Mouse (Mus musculus): ENCODE measurements around the gene Rab5if. TPM values are rescaled to one million over a fixed set of nuclear protein-coding genes. Genes with fewer than 3 reads are reported as not detected.
A peak's percentile ranks its signal among the peaks of the same experiment; 100 is the strongest.

Rab5if gene
- polyA plus RNA-seq, 1 experiment from 2014 or later: 181 TPM

- Histone ChIP-seq H3K27me3 (replicated peaks; ENCODE audit: control insufficient read depth, insufficient read depth, low read length) (no peaks in the 10 kb centered on the region), H3K4me3 (ENCODE audit: low read depth, low read length) (no peak overlapping the region), H3K4me2 (ENCODE audit: low read depth, low read length) (no peak overlapping the region), H3K4me1 (ENCODE audit: control insufficient read depth, insufficient read depth, low read length) (peaks cover 12% of the 10 kb centered on the region), H3K27ac (replicated peaks; ENCODE audit: low read depth, low read length) (peak overlapping the region; percentile 39), H3K36me3 (ENCODE audit: control insufficient read depth, insufficient read depth, low read length) (peaks cover 40% of the 10 kb centered on the region), H3K9ac (ENCODE audit: low read depth, low read length) (no peak overlapping the region), H3K9me3 (ENCODE audit: control insufficient read depth, low read length) (no peaks in the 10 kb centered on the region)
- no peak for ATAC-seq (ENCODE audit: low read depth)
- WGBS: 57% methylated on average over 7 of the region's 7 CpGs
- peak; percentile 33 for DNase-seq (ENCODE audit: low spot score)
Observed at GRCm38 (mm10) chr2:156858671-156859070, 4.3 kb upstream of the Rab5if start.

DNA sequence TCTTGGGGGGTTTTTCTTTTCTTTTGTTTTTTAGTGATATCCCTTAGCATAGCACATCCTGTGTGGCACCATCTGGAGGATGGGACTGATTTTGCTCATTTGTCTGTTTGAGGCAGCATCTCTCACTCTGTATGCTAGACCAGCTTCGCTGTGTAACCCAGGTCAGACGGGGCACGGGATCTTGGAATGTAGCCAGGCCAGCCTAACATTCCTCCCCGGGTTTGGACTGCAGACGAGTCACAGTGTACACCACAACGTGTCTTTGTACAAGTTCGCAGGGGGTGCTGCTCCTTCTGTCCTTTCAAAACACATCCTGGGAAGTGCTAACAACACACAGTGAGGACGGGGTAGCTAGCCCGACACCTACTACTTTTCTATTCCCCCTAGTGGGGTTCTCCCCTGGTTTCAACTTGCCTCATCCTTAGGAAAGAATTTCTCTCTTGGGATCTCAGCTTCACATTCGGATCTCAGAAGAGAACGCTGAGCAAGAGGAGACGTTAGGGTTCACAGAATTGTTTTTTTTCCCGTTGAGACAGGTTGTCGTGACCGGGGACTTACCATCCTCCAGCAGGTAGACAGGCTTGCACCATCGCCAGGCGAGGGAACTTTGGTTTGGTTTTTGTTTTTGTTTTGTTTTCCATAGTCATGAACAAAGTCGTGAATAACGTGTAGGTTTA lies 749 bp upstream of the Rab5if start:
- H3K4me3 ChIP-seq (ENCODE audit: low read depth, low read length): peak overlapping the region; percentile 69
- H3K4me1 ChIP-seq (ENCODE audit: control insufficient read depth, insufficient read depth, low read length): peaks cover 12% of the 10 kb centered on the region
- no peaks in the 10 kb centered on the region for H3K9me3 ChIP-seq (ENCODE audit: control insufficient read depth, low read length)
- peak overlapping the region; percentile 93 for H3K27ac ChIP-seq (replicated peaks; ENCODE audit: low read depth, low read length)
- H3K9ac ChIP-seq (ENCODE audit: low read depth, low read length): peak overlapping the region; percentile 82
- peak overlapping the region; percentile 72 for H3K4me2 ChIP-seq (ENCODE audit: low read depth, low read length)
- 0% methylated on average over 19 of the region's 19 CpGs for WGBS
- no peaks in the 10 kb centered on the region for H3K27me3 ChIP-seq (replicated peaks; ENCODE audit: control insufficient read depth, insufficient read depth, low read length)
- peak; percentile 27 for DNase-seq (ENCODE audit: low spot score)
- ATAC-seq (ENCODE audit: low read depth): no peak
- H3K36me3 ChIP-seq (ENCODE audit: control insufficient read depth, insufficient read depth, low read length): peaks cover 36% of the 10 kb centered on the region

DNA sequence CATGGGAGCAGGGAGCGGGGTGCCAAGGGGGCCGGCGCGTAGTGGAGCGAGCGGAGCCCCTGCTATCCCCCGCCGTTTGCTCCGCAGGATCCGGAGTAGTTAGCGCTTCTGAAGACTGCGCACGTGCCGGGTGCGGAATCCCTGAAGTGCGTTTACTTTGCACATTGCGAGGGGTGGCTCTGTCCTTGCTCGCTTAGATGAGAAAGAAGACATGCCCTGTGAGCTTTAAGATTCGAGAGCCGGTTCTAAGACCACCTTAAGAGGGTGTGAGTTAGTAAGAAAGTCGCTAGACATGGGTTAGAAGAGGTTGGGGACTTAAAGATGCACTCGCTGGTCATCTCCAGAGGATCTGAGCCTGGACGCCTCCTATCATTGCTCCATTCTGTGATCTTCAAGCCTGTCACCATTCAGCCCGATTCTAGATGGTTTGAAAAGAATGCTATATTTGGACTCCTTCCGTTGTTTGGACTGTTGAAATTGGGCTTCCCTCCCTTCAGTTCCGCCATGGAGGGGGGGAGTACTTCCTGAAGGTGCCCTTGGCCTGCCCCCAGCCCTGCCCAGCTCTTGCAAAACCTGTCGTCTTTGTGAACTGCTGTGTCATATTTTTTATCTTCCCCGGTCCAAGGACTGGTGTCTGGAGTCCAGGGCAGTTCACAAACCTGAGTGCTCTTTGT lies 696 bp downstream of the Rab5if start:
- Histone ChIP-seq H3K27me3 (replicated peaks; ENCODE audit: control insufficient read depth, insufficient read depth, low read length) (no peaks in the 10 kb centered on the region), H3K9me3 (ENCODE audit: control insufficient read depth, low read length) (no peaks in the 10 kb centered on the region), H3K36me3 (ENCODE audit: control insufficient read depth, insufficient read depth, low read length) (peaks cover 38% of the 10 kb centered on the region; the same call in 1 of the 2 replicates), H3K4me1 (ENCODE audit: control insufficient read depth, insufficient read depth, low read length) (peaks cover 5% of the 10 kb centered on the region; the same call in 1 of the 2 replicates), H3K9ac (ENCODE audit: low read depth, low read length) (peak overlapping the region; percentile 82), H3K4me3 (ENCODE audit: low read depth, low read length) (peak overlapping the region; percentile 69), H3K27ac (replicated peaks; ENCODE audit: low read depth, low read length) (peak overlapping the region; percentile 76), H3K4me2 (ENCODE audit: low read depth, low read length) (peak overlapping the region; percentile 79)
- 2% methylated on average over 22 of the region's 28 CpGs for WGBS
- no peak for DNase-seq (ENCODE audit: low spot score)
- no peak; the same call in 1 of the 2 replicates for ATAC-seq (ENCODE audit: low read depth)

DNA sequence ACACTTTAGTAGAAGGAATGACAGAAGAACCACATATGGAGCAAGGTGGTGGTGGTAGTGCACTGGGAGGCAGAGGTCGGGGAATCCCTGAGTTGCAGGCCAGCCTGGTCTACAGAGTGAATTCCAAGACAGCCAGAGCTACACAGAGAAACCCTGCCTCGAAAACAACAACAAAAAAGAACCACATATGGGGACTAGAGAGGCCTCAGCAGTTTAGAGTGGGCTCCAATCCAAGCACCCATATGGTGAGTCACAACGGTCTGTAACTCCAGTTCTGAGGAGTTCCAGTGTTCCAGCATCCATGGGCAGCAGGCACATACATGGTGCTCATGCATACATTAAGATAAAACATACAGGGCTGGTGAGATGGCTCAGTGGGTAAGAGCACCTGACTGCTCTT lies 1.6 kb downstream of the Rab5if start:
- H3K9me3 ChIP-seq (ENCODE audit: control insufficient read depth, low read length): no peaks in the 10 kb centered on the region
- H3K27ac ChIP-seq (replicated peaks; ENCODE audit: low read depth, low read length): no peak overlapping the region
- peaks cover 5% of the 10 kb centered on the region; the same call in 1 of the 2 replicates for H3K4me1 ChIP-seq (ENCODE audit: control insufficient read depth, insufficient read depth, low read length)
- no peak for ATAC-seq (ENCODE audit: low read depth)
- WGBS: 77% methylated on average over 3 of the region's 3 CpGs
- H3K4me3 ChIP-seq (ENCODE audit: low read depth, low read length): peak overlapping the region; percentile 69; the same call in 1 of the 2 replicates
- DNase-seq (ENCODE audit: low spot score): no peak
- peaks cover 44% of the 10 kb centered on the region for H3K36me3 ChIP-seq (ENCODE audit: control insufficient read depth, insufficient read depth, low read length)
- H3K27me3 ChIP-seq (replicated peaks; ENCODE audit: control insufficient read depth, insufficient read depth, low read length): no peaks in the 10 kb centered on the region
- H3K4me2 ChIP-seq (ENCODE audit: low read depth, low read length): peak overlapping the region; percentile 79
- peak overlapping the region; percentile 82; the same call in 1 of the 2 replicates for H3K9ac ChIP-seq (ENCODE audit: low read depth, low read length)

- Histone ChIP-seq H3K9me3 (ENCODE audit: control insufficient read depth, low read length) (no peaks in the 10 kb centered on the region), H3K27me3 (replicated peaks; ENCODE audit: control insufficient read depth, insufficient read depth, low read length) (no peaks in the 10 kb centered on the region), H3K27ac (replicated peaks; ENCODE audit: low read depth, low read length) (no peak overlapping the region), H3K4me2 (ENCODE audit: low read depth, low read length) (no peak overlapping the region), H3K4me1 (ENCODE audit: control insufficient read depth, insufficient read depth, low read length) (no peaks in the 10 kb centered on the region), H3K36me3 (ENCODE audit: control insufficient read depth, insufficient read depth, low read length) (peaks cover 84% of the 10 kb centered on the region), H3K4me3 (ENCODE audit: low read depth, low read length) (no peak overlapping the region), H3K9ac (ENCODE audit: low read depth, low read length) (no peak overlapping the region)
- WGBS: 82% methylated on average over 8 of the region's 8 CpGs
- DNase-seq (ENCODE audit: low spot score) (no peak), ATAC-seq (ENCODE audit: low read depth) (no peak)
Observed at GRCm38 (mm10) chr2:156868994-156869393, 6.1 kb downstream of the Rab5if start.

DNA sequence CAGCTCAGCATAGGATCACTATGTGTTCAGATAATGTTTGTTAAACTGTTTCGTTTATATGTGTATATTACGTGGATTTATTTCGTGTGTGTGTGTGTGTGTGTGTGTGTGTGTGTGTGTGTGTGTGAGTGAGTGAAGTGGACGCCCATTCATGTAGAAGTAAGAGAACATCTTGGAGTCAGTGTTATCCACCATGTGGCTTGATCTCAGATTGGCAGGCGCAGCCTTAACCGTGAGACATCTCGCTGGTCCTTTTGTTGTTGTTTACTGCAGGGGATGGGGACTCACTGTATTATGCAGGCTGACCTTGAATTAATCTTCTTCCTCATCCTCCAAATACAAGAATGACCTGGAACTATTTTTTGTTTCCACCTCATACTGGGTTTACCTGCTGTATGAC lies 6.6 kb downstream of the Rab5if start:
- H3K36me3 ChIP-seq (ENCODE audit: control insufficient read depth, insufficient read depth, low read length): peaks cover 89% of the 10 kb centered on the region
- H3K4me3 ChIP-seq (ENCODE audit: low read depth, low read length): no peak overlapping the region
- no peaks in the 10 kb centered on the region for H3K9me3 ChIP-seq (ENCODE audit: control insufficient read depth, low read length)
- H3K4me1 ChIP-seq (ENCODE audit: control insufficient read depth, insufficient read depth, low read length): no peaks in the 10 kb centered on the region
- 88% methylated on average over 7 of the region's 7 CpGs for WGBS
- ATAC-seq (ENCODE audit: low read depth): no peak
- no peaks in the 10 kb centered on the region for H3K27me3 ChIP-seq (replicated peaks; ENCODE audit: control insufficient read depth, insufficient read depth, low read length)
- DNase-seq (ENCODE audit: low spot score): no peak
- no peak overlapping the region for H3K27ac ChIP-seq (replicated peaks; ENCODE audit: low read depth, low read length)
- no peak overlapping the region for H3K9ac ChIP-seq (ENCODE audit: low read depth, low read length)
- H3K4me2 ChIP-seq (ENCODE audit: low read depth, low read length): no peak overlapping the region

DNA sequence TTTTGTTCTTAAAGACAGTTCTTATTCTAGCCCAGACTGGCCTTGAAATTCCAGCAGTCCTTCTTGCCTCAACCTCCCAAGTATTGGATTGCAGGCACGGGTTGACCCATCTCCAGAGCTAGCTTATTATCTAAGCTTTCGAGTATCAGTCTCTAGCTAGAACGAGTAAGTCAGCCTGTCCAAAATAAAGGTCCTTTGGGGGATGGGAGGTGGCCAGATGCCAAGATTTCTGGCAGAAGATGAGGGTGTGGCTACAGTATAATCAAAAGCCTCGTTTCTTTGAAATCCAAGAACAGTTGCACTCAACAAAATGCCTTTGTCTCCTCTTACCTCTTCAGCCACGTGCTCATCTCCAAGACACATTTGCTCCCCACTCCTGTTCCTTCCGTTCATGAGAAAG lies 7.6 kb downstream of the Rab5if start:
- WGBS: 37% methylated on average over 6 of the region's 6 CpGs
- H3K9ac ChIP-seq (ENCODE audit: low read depth, low read length): no peak overlapping the region
- H3K27me3 ChIP-seq (replicated peaks; ENCODE audit: control insufficient read depth, insufficient read depth, low read length): no peaks in the 10 kb centered on the region
- no peak overlapping the region for H3K4me2 ChIP-seq (ENCODE audit: low read depth, low read length)
- H3K4me3 ChIP-seq (ENCODE audit: low read depth, low read length): no peak overlapping the region
- H3K9me3 ChIP-seq (ENCODE audit: control insufficient read depth, low read length): no peaks in the 10 kb centered on the region
- H3K27ac ChIP-seq (replicated peaks; ENCODE audit: low read depth, low read length): no peak overlapping the region
- H3K36me3 ChIP-seq (ENCODE audit: control insufficient read depth, insufficient read depth, low read length): peaks cover 96% of the 10 kb centered on the region
- DNase-seq (ENCODE audit: low spot score): peak; percentile 54
- no peaks in the 10 kb centered on the region for H3K4me1 ChIP-seq (ENCODE audit: control insufficient read depth, insufficient read depth, low read length)
- ATAC-seq (ENCODE audit: low read depth): 0 out of 2 replicates have a peak, but pooled peaks have one; percentile 44

DNA sequence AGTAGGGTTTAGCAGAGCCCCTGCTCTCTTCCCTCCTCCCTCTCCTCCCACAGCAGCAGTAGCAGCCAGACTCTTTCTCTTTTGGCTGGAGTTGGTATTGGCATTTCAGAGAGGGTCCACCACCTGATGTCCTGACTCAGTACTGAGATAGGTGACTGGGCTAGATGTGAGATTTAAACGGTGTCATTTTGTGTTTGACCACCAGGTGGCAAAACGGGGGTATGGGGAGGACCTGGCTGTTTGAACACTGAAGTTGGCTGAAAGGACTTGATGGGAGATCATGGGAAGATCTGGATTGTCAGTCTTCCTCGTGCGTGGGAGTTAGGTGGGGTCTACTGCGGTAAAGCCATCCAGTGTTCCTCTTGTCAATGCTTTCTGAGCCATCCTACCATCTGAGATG lies 10.7 kb downstream of the Rab5if start:
- Histone ChIP-seq H3K27ac (replicated peaks; ENCODE audit: low read depth, low read length) (no peak overlapping the region), H3K36me3 (ENCODE audit: control insufficient read depth, insufficient read depth, low read length) (peaks cover 66% of the 10 kb centered on the region), H3K4me1 (ENCODE audit: control insufficient read depth, insufficient read depth, low read length) (no peaks in the 10 kb centered on the region), H3K9me3 (ENCODE audit: control insufficient read depth, low read length) (no peaks in the 10 kb centered on the region), H3K9ac (ENCODE audit: low read depth, low read length) (no peak overlapping the region), H3K4me3 (ENCODE audit: low read depth, low read length) (no peak overlapping the region), H3K4me2 (ENCODE audit: low read depth, low read length) (no peak overlapping the region), H3K27me3 (replicated peaks; ENCODE audit: control insufficient read depth, insufficient read depth, low read length) (no peaks in the 10 kb centered on the region)
- peak; percentile 50 for DNase-seq (ENCODE audit: low spot score)
- 34% methylated on average over 5 of the region's 5 CpGs for WGBS
- ATAC-seq (ENCODE audit: low read depth): 0 out of 2 replicates have a peak, but pooled peaks have one; percentile 66

Data from embryonic facial prominence, embryonic 14.5 days (tissue).